Mouse (Mus musculus) liver, embryonic 13.5 days (tissue): Measurements from ENCODE around the gene Gzma. TPM values are rescaled to one million over a fixed set of nuclear protein-coding genes. Genes with fewer than 3 reads are reported as not detected.

Experiments used
- ATAC-seq: fragments of 200-750 bp; cut with Nextera tagmentation; 2 replicates; pipeline ENCODE4 v1.8.0; 2017; ENCODE audit warnings: low read depth, mild to moderate bottlenecking, moderate number of reproducible peaks, moderate library complexity
- DNase-seq: peaks from one replicate; pipeline ENCODE4 v3.0.0; 2022
- H3K27ac ChIP-seq: fragments of 300-500 bp; sonication (generic); 2 replicates; pipeline ENCODE4 v1.5.1; 2015; ENCODE audit warnings: moderate library complexity, mild to moderate bottlenecking, inconsistent platforms
- H3K27me3 ChIP-seq: fragments of 300-500 bp; sonication (generic); 2 replicates; pipeline ENCODE4 v1.6.1; 2015; ENCODE audit warnings: mild to moderate bottlenecking, inconsistent platforms
- H3K36me3 ChIP-seq: fragments of 300-500 bp; sonication (generic); 2 replicates; pipeline ENCODE4 v1.6.1; 2015; ENCODE audit warnings: mild to moderate bottlenecking, inconsistent platforms
- H3K4me1 ChIP-seq: fragments of 300-500 bp; sonication (generic); replicated peaks from 2 replicates; pipeline ENCODE4 v1.6.1; 2015; ENCODE audit warnings: inconsistent platforms
- H3K4me2 ChIP-seq: fragments of 300-500 bp; sonication (generic); 2 replicates; pipeline ENCODE4 v1.6.1; 2015; ENCODE audit warnings: inconsistent platforms, mild to moderate bottlenecking, moderate library complexity
- H3K4me3 ChIP-seq: fragments of 300-500 bp; sonication (generic); replicated peaks from 2 replicates; pipeline ENCODE4 v1.5.1; 2015; ENCODE audit warnings: mild to moderate bottlenecking, inconsistent platforms
- H3K9ac ChIP-seq: fragments of 300-500 bp; sonication (generic); 2 replicates; pipeline ENCODE4 v1.6.1; 2015; ENCODE audit warnings: mild to moderate bottlenecking, inconsistent platforms
- H3K9me3 ChIP-seq: fragments of 300-500 bp; sonication (generic); replicated peaks from 2 replicates; pipeline ENCODE4 v1.6.1; 2016; ENCODE audit warnings: inconsistent platforms
- WGBS: fragments of 180-500 bp; shearing (Covaris S2); methylation state at CpG from one replicate; pipeline ENCODE4 v1.1.7; 2015; ENCODE audit not compliant: insufficient replicate concordance; 5-methylcytosine and 5-hydroxymethylcytosine counted together
- polyA plus RNA-seq: library from polyadenylated mRNA; unstranded; fragments of >200 nt; fragmentation: Nextera tagmentation; extraction: Ambion mirVana; gene quantifications from 2 replicates; pipeline ENCODE4 v1.2.1, GENCODE M21; 2015

Gzma gene
- polyA plus RNA-seq, result 0.13 TPM in 1 of 2 replicates, not detected in the other

GRCm38 (mm10) chr13:113100879-113101278 is at the start of gene Gzma:
Gene Gzma, minus strand, starts transcription at chr13:113100981.
- H3K27me3 ChIP-seq, result 0 out of 2 replicates have a peak, but pooled peaks cover 3% of the 10 kb centered on the region
- H3K4me2 ChIP-seq, result no peak within 1 kb of the TSS
- DNase-seq (no peak), ATAC-seq (no peak)
- no peak within 1 kb of the TSS for H3K27ac ChIP-seq
- H3K9me3 ChIP-seq, result no peaks in the 10 kb centered on the region
- 59% methylated on average over 6 of the region's 6 CpGs for WGBS
- no peaks in the 10 kb centered on the region for H3K4me1 ChIP-seq
- H3K4me3 ChIP-seq, result no peak within 1 kb of the TSS
- H3K9ac ChIP-seq, result no peak within 1 kb of the TSS
- no peaks in the 10 kb centered on the region for H3K36me3 ChIP-seq

GRCm38 (mm10) chr13:113139597-113139996 is 38.8 kb upstream of the Gzma start:
- DNase-seq, result no peak
- Histone ChIP-seq H3K4me1 (no peaks in the 10 kb centered on the region), H3K4me3 (no peak overlapping the region), H3K27ac (no peak overlapping the region), H3K4me2 (no peak overlapping the region), H3K9ac (no peak overlapping the region), H3K27me3 (no peaks in the 10 kb centered on the region), H3K36me3 (no peaks in the 10 kb centered on the region), H3K9me3 (no peaks in the 10 kb centered on the region)
- WGBS, result 79% methylated on average over 1 of the region's 1 CpGs
- no peak for ATAC-seq

GRCm38 (mm10) chr13:113129974-113130373 is 29.2 kb upstream of the Gzma start:
- no peak for ATAC-seq
- no peak overlapping the region for H3K4me2 ChIP-seq
- no peak overlapping the region for H3K27ac ChIP-seq
- H3K36me3 ChIP-seq, result no peaks in the 10 kb centered on the region
- H3K9me3 ChIP-seq, result no peaks in the 10 kb centered on the region
- no peak for DNase-seq
- no peaks in the 10 kb centered on the region for H3K4me1 ChIP-seq
- H3K4me3 ChIP-seq, result no peak overlapping the region
- WGBS, result 68% methylated on average over 1 of the region's 1 CpGs
- no peaks in the 10 kb centered on the region for H3K27me3 ChIP-seq
- H3K9ac ChIP-seq, result no peak overlapping the region

GRCm38 (mm10) chr13:113121326-113121725 is 20.5 kb upstream of the Gzma start:
- no peaks in the 10 kb centered on the region for H3K27me3 ChIP-seq
- no peaks in the 10 kb centered on the region for H3K9me3 ChIP-seq
- no peaks in the 10 kb centered on the region for H3K36me3 ChIP-seq
- H3K27ac ChIP-seq, result no peak overlapping the region
- H3K9ac ChIP-seq, result no peak overlapping the region
- no peak overlapping the region for H3K4me2 ChIP-seq
- no peak overlapping the region for H3K4me3 ChIP-seq
- DNase-seq, result no peak
- no peaks in the 10 kb centered on the region for H3K4me1 ChIP-seq
- ATAC-seq, result no peak
- 77% methylated on average over 14 of the region's 14 CpGs for WGBS

GRCm38 (mm10) chr13:113120324-113121237 is 19.8 kb upstream of the Gzma start:
- no peak for DNase-seq
- H3K4me1 ChIP-seq, result no peaks in the 10 kb centered on the region
- H3K36me3 ChIP-seq, result no peaks in the 10 kb centered on the region
- H3K27ac ChIP-seq, result no peak overlapping the region
- H3K9me3 ChIP-seq, result no peaks in the 10 kb centered on the region
- whole genome bisulfite sequencing, result 62% methylated on average over 17 of the region's 17 CpGs
- no peak overlapping the region for H3K4me2 ChIP-seq
- no peak for ATAC-seq
- no peak overlapping the region for H3K4me3 ChIP-seq
- H3K27me3 ChIP-seq, result no peaks in the 10 kb centered on the region
- no peak overlapping the region for H3K9ac ChIP-seq

GRCm38 (mm10) chr13:113118977-113119376 is 18.2 kb upstream of the Gzma start:
- no peak overlapping the region for H3K4me2 ChIP-seq
- H3K4me1 ChIP-seq, result no peaks in the 10 kb centered on the region
- no peak overlapping the region for H3K4me3 ChIP-seq
- ATAC-seq (no peak), DNase-seq (no peak)
- no peaks in the 10 kb centered on the region for H3K27me3 ChIP-seq
- no peaks in the 10 kb centered on the region for H3K9me3 ChIP-seq
- H3K9ac ChIP-seq, result no peak overlapping the region
- H3K27ac ChIP-seq, result no peak overlapping the region
- H3K36me3 ChIP-seq, result no peaks in the 10 kb centered on the region
- 64% methylated on average over 4 of the region's 4 CpGs for WGBS

GRCm38 (mm10) chr13:113104759-113105158 is 4.0 kb upstream of the Gzma start:
- H3K4me1 ChIP-seq, result no peaks in the 10 kb centered on the region
- WGBS, result 71% methylated on average over 10 of the region's 10 CpGs

GRCm38 (mm10) chr13:113101804-113102203 is 1.0 kb upstream of the Gzma start:
- ATAC-seq (no peak), DNase-seq (no peak)
- Histone ChIP-seq H3K27me3 (0 out of 2 replicates have a peak, but pooled peaks cover 3% of the 10 kb centered on the region), H3K36me3 (no peaks in the 10 kb centered on the region), H3K4me3 (no peak overlapping the region), H3K27ac (no peak overlapping the region), H3K4me1 (no peaks in the 10 kb centered on the region), H3K4me2 (no peak overlapping the region), H3K9me3 (no peaks in the 10 kb centered on the region), H3K9ac (no peak overlapping the region)
- 33% methylated on average over 10 of the region's 10 CpGs for WGBS

More at GRCm38 (mm10) chr13:113104759-113105158, 4.0 kb upstream of the Gzma start:
- DNase-seq, result no peak
- Histone ChIP-seq H3K27ac (no peak overlapping the region), H3K9ac (no peak overlapping the region), H3K4me2 (no peak overlapping the region), H3K9me3 (no peaks in the 10 kb centered on the region), H3K36me3 (no peaks in the 10 kb centered on the region), H3K27me3 (0 out of 2 replicates have a peak, but pooled peaks cover 3% of the 10 kb centered on the region), H3K4me3 (no peak overlapping the region)
- ATAC-seq, result no peak

- Histone ChIP-seq H3K27me3 (0 out of 2 replicates have a peak, but pooled peaks cover 3% of the 10 kb centered on the region), H3K4me2 (no peak overlapping the region), H3K4me3 (no peak overlapping the region), H3K4me1 (no peaks in the 10 kb centered on the region), H3K36me3 (no peaks in the 10 kb centered on the region), H3K9me3 (no peaks in the 10 kb centered on the region), H3K27ac (no peak overlapping the region), H3K9ac (no peak overlapping the region)
- WGBS, result 67% methylated on average over 2 of the region's 2 CpGs
- ATAC-seq (no peak), DNase-seq (no peak)
Observed at GRCm38 (mm10) chr13:113098406-113098805, 2.4 kb downstream of the Gzma start.

- 54% methylated on average over 3 of the region's 3 CpGs for WGBS
- ATAC-seq (no peak), DNase-seq (no peak)
- Histone ChIP-seq H3K4me2 (no peak overlapping the region), H3K4me1 (no peaks in the 10 kb centered on the region), H3K9ac (no peak overlapping the region), H3K27ac (no peak overlapping the region), H3K9me3 (no peaks in the 10 kb centered on the region), H3K36me3 (no peaks in the 10 kb centered on the region), H3K27me3 (0 out of 2 replicates have a peak, but pooled peaks cover 3% of the 10 kb centered on the region), H3K4me3 (no peak overlapping the region)
Observed at GRCm38 (mm10) chr13:113097011-113097410, 3.8 kb downstream of the Gzma start.

GRCm38 (mm10) chr13:113094618-113095017 is 6.2 kb downstream of the Gzma start:
- DNase-seq (no peak), ATAC-seq (no peak)
- no peaks in the 10 kb centered on the region for H3K9me3 ChIP-seq
- no peak overlapping the region for H3K9ac ChIP-seq
- no peak overlapping the region for H3K4me2 ChIP-seq
- 50% methylated on average over 1 of the region's 1 CpGs for WGBS
- no peak overlapping the region for H3K27ac ChIP-seq
- no peaks in the 10 kb centered on the region for H3K4me1 ChIP-seq
- H3K36me3 ChIP-seq, result no peaks in the 10 kb centered on the region
- H3K27me3 ChIP-seq, result no peaks in the 10 kb centered on the region
- no peak overlapping the region for H3K4me3 ChIP-seq

GRCm38 (mm10) chr13:113090489-113090888 is 10.3 kb downstream of the Gzma start:
- Histone ChIP-seq H3K4me2 (no peak overlapping the region), H3K27me3 (no peaks in the 10 kb centered on the region), H3K36me3 (no peaks in the 10 kb centered on the region), H3K9ac (no peak overlapping the region), H3K4me1 (no peaks in the 10 kb centered on the region), H3K9me3 (no peaks in the 10 kb centered on the region), H3K4me3 (no peak overlapping the region), H3K27ac (no peak overlapping the region)
- ATAC-seq, result no peak
- no peak for DNase-seq
- 63% methylated on average over 8 of the region's 8 CpGs for WGBS
